Mouse (Mus musculus): ENCODE measurements around the gene Dpm2. TPM values are rescaled to one million over a fixed set of nuclear protein-coding genes. Genes with fewer than 3 reads are reported as not detected.

Dpm2 gene
- polyA plus RNA-seq, 1 experiment, result 160 TPM

DNA sequence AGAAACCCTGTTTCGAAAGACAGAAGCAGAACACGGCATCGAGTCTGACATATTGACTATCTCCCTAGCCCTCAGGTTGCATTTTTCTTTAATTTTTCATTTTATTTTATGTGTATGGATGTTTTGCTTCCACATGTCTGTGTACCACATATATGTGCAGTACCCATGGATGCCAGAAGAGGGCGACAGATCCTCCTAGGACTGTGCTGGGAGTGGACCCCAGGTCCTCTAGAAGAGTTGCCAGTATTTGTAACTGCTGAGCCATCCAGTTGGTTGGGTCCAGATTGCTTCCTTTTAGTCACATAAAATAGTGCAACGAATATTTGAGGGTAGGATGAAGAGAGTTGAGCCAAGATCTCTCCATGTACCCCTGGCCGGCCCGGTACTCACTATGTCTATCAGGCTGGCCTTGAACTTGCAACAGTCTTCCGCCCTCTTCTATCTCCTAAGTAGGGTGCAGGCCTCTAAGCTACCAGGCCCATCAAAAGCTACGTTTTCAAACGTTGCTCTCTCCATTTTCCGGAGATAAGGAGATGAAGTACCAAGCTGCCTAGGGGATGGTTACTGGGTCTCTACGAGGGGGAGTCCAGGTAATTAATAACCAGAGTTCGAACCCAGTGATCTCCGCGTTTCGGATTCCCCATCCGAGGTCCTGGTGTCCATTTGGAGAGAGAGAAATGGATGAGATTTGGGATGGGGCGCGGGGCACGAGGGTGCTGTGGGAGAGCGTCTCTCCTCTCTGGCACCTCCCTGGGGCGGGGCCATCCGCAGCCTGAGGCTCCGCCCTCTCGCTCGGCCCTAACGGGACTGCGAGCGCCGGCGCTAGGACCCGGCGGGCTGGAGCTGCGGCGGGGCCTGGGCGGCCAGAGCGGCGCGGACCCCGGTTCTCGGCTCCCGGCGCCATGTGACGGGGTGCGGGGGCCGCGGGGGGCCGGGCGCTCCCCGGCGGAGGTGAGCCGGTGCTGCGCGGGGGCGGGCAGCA, 35.8 kb downstream of the Dpm2 start:
- 16% methylated on average over 48 of the region's 55 CpGs for WGBS
- no peak for DNase-seq (ENCODE audit: low read depth, low spot score)

DNA sequence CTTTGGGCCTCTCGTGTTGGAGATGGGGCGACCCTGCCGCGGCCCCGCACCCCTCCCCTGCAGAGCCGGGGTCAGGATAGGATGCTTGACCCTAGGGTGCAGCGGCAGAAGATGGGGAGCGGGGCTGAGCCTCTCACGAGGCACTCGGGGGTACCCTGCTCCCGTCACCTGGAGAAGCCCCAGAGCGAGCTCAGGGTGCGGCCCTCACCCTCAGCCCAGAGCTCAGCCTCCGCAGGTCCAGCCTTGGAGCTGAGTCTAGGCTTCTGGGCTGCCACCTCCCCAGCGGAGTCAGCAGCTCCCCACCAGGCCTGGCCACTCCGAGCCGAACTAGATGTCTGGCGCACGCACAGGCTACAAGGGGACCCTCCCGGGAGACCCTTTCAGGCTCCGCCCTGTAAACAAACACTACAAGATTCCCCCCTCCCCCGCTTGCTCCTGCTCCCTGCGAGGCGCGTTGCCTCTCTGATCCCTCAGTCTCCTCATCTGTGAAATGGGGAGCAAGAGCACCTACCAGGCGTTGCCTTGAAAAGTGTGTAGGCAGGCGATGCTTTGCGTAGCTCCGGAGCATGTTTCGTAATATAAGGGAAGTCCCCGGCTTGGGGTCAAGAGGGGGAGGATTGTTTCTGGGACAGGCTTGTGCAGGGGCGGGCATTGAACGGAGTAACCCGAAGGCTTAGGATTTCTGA, 36.7 kb downstream of the Dpm2 start:
- DNase-seq (ENCODE audit: low read depth, low spot score), result no peak
- 12% methylated on average over 34 of the region's 34 CpGs for WGBS

GRCm38 (mm10) chr2:32608141-32608777, 37.6 kb downstream of the Dpm2 start:
- WGBS, result 21% methylated on average over 25 of the region's 25 CpGs
- DNase-seq (ENCODE audit: low read depth, low spot score), result no peak

DNA sequence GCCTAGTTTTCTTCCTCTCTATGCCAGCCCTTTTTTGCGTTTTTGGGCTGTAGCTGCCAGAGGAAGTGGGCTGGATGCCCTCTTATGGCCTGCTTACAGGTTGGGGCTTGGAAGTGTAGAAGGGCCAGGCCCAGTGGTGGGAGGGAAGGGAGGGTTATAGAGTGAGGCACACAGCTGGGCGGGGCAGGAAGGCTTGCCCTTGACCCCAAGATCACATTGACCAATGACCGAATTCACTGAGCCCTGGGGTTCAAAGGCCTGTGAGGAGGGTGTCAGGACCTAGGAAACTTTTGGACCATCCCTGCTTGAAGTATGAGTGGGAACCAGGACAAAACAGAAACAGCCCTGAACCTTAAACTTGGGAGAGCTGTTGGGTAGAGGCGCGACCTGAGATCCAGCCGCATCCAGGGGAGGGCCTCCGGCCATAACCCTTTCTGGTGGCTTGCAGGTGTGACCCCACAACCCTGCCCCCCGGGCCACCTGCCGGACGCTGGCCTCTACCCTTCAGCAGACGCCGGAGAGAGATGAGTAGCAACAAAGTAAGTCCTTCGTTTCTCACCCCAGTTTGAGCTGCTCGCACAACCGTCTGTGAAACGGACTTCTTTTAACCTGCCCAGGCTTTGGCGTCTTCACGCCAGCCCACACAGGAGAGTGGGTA, 38.2 kb downstream of the Dpm2 start:
- WGBS, result 60% methylated on average over 18 of the region's 18 CpGs
- DNase-seq (ENCODE audit: low read depth, low spot score), result no peak

DNA sequence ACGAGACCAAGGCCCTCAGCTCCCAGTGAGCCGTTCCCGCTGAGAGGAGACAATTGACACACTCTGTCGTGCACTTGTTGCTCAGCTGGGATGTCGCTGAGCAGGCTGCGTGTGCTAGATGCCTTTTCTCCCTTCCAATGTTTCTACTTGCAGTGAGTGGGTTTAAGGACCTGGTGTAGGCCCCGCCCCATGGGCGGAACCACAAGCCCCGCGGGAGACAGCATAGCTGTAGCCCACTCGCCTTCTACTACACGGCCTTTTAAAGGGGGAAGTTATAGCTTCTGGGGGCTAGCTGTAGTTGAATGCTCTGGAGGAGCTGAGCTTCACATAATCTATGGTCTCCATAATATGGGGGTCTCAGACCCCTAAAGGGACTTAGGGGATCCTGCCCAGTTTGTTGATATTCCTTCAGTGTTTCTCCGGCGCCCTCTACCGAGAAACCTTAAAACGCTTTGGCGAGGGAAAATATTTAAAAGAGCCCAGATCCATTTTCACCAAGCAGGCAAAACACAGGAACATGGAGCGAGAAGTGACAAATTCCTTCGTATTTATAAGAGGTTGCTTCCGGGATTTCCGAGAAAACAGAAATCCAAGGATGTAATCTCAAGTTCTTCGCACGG, 40.1 kb downstream of the Dpm2 start:
- DNase-seq (ENCODE audit: low read depth, low spot score), result no peak

DNA sequence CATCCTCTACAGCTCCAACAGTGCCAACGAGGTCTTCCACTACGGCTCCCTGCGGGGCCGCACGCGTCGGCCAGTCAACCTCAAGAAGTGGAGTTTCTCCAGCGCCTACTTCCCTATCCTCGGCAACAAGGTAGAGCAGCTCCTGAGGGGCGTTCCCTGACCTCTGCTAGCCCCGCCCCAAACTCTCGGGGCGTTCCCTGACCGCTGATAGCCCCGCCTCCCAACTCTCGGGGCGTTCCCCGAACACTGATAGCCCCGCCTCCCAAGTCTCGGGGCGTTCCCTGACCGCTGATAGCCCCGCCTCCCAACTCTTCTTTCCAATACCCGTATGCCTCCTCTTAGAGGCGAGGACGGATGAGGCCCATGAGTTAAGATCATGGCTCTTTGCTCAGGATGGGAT, 41.6 kb downstream of the Dpm2 start:
- 79% methylated on average over 26 of the region's 26 CpGs for WGBS
- no peak for DNase-seq (ENCODE audit: low read depth, low spot score)

More for the DNA sequence above, 40.1 kb downstream of the Dpm2 start:
- 23% methylated on average over 23 of the region's 23 CpGs for WGBS

GRCm38 (mm10) chr2:32617109-32617508, 46.5 kb downstream of the Dpm2 start:
- 97% methylated on average over 1 of the region's 1 CpGs for WGBS
- DNase-seq (ENCODE audit: low read depth, low spot score), result no peak

DNA sequence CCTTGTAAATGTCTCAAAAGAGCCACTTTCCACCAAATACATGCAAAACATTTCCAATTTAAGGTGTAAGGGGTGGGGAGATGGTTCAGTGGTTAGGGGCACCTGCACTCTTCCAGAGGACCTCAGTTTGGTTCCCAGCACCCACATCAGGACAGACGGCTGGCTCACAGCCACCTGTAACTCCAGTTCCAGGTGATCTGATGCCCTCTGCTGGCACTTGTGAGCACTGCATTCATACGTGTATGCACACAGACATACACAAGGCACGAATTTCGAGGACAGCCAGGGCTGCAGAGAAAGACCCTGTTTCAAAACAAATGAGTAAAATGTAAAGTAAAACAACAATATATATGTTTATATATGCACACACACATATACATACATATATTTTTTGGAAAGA, 46.9 kb downstream of the Dpm2 start:
- DNase-seq (ENCODE audit: low read depth, low spot score), result no peak
- WGBS, result 90% methylated on average over 4 of the region's 4 CpGs

DNA sequence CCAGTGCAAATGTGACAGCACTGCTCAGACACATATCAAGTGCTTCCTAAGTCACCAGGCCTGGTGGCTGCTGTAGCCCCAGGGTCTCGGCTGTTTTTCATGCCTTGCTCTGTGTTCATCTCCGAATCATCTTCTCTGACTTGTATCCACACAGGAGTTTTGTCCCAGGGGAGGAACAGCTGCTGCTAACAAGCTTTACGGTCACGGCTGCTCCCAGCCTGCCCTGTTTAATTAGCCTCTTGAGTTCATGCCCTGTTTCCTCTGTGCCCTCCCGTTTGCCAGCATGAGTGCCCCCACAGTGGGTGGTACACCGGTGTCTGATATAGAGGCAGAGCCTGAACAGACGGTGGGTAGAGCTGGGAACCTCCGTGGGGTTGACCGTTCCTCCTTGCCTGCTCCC, 47.4 kb downstream of the Dpm2 start:
- WGBS, result 76% methylated on average over 9 of the region's 9 CpGs
- DNase-seq (ENCODE audit: low read depth, low spot score), result no peak

DNA sequence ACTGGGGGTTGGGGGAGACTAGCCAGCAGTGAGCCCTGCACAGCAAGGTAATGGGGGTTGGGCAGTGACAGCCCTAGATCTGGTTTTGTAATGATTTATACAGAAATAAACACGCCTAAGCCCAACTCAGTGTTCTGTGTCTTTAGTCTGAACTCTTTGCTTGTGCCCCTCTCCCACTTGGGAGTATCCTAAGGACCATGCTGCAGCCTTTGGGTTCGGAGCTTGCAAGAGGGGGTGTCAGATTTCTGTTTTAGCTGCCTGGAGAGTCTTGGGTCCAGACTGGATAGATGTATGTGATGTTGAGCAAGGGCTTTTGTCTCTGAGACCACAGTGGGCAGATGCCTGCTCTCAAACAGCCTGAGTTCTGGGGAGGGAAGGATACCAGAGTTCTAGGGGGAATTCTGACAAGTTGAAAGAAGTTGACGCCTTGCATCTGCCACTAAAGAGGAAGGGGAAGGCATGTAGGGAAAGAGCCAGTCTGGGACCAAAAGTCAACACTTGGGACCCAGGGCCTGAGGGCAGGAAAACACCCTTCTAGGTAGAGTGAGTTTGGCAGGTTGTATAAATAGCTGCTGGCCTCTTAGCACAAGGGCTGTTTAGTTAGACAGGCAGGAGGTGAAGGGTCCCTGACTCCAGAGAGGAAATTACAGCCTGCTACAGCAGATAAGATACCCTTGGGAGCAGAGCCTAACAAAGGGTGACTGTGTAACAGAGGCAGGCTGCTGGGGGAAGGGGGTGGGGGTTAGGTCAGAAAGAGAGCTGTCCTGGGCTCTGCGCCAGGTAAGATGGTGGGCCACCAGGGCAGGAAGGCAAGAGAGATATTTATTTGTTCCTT, 50.2 kb downstream of the Dpm2 start:
- 56% methylated on average over 4 of the region's 4 CpGs for WGBS
- DNase-seq (ENCODE audit: low read depth, low spot score), result no peak

DNA sequence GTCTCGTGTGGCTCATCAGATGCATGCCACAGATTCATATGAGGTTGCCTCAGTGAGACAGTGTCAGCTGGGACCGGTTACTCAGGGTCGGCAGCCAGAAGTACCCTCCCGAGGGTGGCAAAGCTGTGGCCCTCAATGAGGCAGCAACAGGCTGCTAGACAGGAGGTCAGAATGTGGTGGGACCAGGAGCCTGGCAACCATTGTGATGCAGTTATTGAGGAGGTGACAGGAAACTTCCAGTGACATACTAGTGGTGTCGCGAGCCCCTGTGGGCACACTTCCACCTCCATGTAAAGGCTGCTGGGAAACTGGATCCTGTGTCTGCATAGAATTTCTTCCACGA, 50.8 kb downstream of the Dpm2 start, which contains the start of gene Ak1:
TSS of gene Ak1 (plus strand) at position 242 of the 343 bp plus-strand sequence.
- WGBS, result 38% methylated on average over 7 of the region's 7 CpGs
- no peak for DNase-seq (ENCODE audit: low read depth, low spot score)

Other genes with a start within 250 kb of the Dpm2 start
- 102 and 176 TPM in 2 replicates for gene Ciz1, start 218.5 kb upstream of the Dpm2 start, polyA plus RNA-seq (2012; rRNA removed)
- gene Dnm1, start 217.5 kb upstream of the Dpm2 start, polyA plus RNA-seq (2012; rRNA removed), result 100 and 165 TPM in 2 replicates
- gene 1110008P14Rik, start 188.9 kb upstream of the Dpm2 start, polyA plus RNA-seq (2012; rRNA removed), result 103 and 107 TPM in 2 replicates
- gene Lcn2, start 182.6 kb upstream of the Dpm2 start, polyA plus RNA-seq (2012; rRNA removed), result 12.8 and 18.0 TPM in 2 replicates
- gene Ptges2, start 175.0 kb upstream of the Dpm2 start, polyA plus RNA-seq (2012; rRNA removed), result 50.3 and 63.9 TPM in 2 replicates
- 3.8 and 4.3 TPM in 2 replicates for gene Naif1, start 120.4 kb upstream of the Dpm2 start, polyA plus RNA-seq (2012; rRNA removed)
- gene Slc25a25, start 119.4 kb upstream of the Dpm2 start, polyA plus RNA-seq (2012; rRNA removed), result 22.8 and 25.4 TPM in 2 replicates
- gene Fam102a, start 35.5 kb upstream of the Dpm2 start, polyA plus RNA-seq (2012; rRNA removed), result 37.4 and 44.5 TPM in 2 replicates
- gene Pip5kl1, start 3.9 kb downstream of the Dpm2 start, polyA plus RNA-seq (2012; rRNA removed), result 0.11 and 0.48 TPM in 2 replicates
- gene 9430097D07Rik, start 4.8 kb downstream of the Dpm2 start, polyA plus RNA-seq (2012; rRNA removed), result 0.05 TPM in 1 of 2 replicates, not detected in the other
- gene St6galnac4, start 16.2 kb downstream of the Dpm2 start, polyA plus RNA-seq (2012; rRNA removed), result 7.7 and 8.4 TPM in 2 replicates
- gene St6galnac6, start 28.9 kb downstream of the Dpm2 start, polyA plus RNA-seq (2012; rRNA removed), result 15.7 and 16.3 TPM in 2 replicates
- gene Ak1, start 50.9 kb downstream of the Dpm2 start, polyA plus RNA-seq (2012; rRNA removed), result 5.9 and 9.1 TPM in 2 replicates
- 34.5 and 40.7 TPM in 2 replicates for gene Eng, start 75.7 kb downstream of the Dpm2 start, polyA plus RNA-seq (2012; rRNA removed)
- gene Fpgs, start 133.3 kb downstream of the Dpm2 start, polyA plus RNA-seq (2012; rRNA removed), result 31.5 TPM in 2 replicates
- 93.8 and 96.5 TPM in 2 replicates for gene Cdk9, start 142.2 kb downstream of the Dpm2 start, polyA plus RNA-seq (2012; rRNA removed)
- gene Sh2d3c, start 150.2 kb downstream of the Dpm2 start, polyA plus RNA-seq (2012; rRNA removed), result 8.4 and 14.2 TPM in 2 replicates
- 0.14 TPM in 1 of 2 replicates, not detected in the other for gene 6330409D20Rik, start 170.2 kb downstream of the Dpm2 start, polyA plus RNA-seq (2012; rRNA removed)
- gene Tor2a, start 186.4 kb downstream of the Dpm2 start, polyA plus RNA-seq (2012; rRNA removed), result 93.7 and 110 TPM in 2 replicates
- gene Ttc16, start 204.8 kb downstream of the Dpm2 start, polyA plus RNA-seq (2012; rRNA removed), result 0.58 and 1.4 TPM in 2 replicates
- 17.4 and 30.9 TPM in 2 replicates for gene Ptrh1, start 204.9 kb downstream of the Dpm2 start, polyA plus RNA-seq (2012; rRNA removed)
- not detected in 2 replicates for gene Cfap157, start 213.6 kb downstream of the Dpm2 start, polyA plus RNA-seq (2012; rRNA removed)

Data from large intestine, adult 2 months (tissue).